Mouse (Mus musculus): ENCODE data around the gene Tnfrsf1a.

The Tnfrsf1a gene

GRCm38 (mm10) chr6:125323547-125323946 is 25.6 kb upstream of the Tnfrsf1a start:
- DNase-seq = no peak

DNA sequence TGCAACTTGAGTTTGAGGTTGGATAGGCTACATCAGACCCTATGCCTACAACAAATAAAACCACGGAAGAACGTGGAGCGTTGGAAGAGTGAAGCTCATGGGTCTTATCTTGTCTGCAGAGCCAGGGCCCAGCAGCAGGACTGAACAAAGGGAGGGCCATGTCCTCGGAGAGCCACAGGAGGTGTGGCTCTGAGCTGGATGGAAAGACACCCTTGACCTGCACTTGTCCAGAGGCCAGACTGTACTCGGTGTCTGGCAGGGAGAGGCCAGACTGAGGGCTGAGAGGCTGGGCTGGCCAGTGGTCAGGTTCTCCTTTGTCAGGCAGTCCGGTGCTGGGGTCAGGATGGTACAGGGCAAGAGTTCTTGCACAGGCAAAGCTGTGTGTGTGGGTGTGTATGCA is 23.8 kb upstream of the Tnfrsf1a start:
- DNase-seq = no peak

DNA sequence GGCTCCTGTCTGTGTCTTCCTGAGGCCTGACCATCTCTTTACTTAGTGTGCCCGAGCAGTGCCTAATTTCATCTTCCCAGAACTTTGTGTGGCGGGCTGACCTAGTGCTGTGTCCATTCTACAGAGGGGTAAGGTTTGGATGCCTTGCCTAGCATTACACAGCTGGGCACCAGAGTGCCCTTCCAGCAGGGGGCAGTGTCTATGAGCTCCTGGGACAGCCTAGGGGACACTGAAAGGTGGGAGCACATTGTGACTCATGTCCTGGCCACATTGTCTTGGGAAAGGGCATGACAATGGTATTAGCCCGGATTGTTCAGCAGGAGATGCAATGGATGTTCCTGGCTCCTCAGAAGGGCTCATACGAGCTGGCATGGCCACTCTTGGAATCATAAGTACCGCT is 20.9 kb upstream of the Tnfrsf1a start:
- peak; percentile 66 for DNase-seq

GRCm38 (mm10) chr6:125330626-125331326 is 18.4 kb upstream of the Tnfrsf1a start:
- DNase-seq = peak; percentile 97

DNA sequence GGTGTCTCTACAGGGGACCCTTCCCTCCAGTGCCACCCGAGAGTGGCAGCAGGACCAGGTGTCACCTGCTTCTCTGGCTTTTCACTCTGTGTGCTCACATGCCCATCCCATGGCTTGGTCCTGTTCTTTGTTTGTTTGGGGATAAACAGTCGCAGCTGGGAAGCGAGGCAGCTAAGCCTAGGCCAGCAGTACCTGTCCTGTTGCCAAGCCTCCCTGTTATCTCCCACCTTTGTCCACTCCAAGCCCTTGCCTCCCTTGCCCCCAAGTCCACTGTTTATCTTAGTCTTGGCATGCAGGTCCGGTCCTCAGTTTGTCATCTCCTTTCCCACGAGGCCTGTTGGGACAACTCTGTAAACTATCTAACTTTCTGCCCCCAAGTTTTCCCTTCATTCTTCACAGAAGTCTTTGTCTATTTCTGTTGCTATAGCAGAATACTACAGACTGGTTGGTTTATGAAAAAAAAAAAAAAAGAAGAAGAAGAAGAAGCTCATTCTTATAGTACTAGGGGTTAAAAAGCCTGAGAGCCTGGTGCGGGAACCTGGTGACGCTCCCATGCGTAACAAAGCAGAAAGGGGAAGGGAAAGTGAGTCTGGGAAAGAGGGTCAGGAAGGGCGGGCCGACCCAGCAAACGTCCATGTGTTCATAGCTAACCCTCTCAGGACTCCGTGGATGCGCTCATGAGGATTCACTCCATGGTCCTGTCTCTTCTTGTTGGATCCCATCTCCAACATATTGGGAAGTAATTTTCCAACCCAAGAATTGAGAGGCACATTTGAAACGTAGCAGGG is 15.9 kb upstream of the Tnfrsf1a start:
- DNase-seq = no peak

DNA sequence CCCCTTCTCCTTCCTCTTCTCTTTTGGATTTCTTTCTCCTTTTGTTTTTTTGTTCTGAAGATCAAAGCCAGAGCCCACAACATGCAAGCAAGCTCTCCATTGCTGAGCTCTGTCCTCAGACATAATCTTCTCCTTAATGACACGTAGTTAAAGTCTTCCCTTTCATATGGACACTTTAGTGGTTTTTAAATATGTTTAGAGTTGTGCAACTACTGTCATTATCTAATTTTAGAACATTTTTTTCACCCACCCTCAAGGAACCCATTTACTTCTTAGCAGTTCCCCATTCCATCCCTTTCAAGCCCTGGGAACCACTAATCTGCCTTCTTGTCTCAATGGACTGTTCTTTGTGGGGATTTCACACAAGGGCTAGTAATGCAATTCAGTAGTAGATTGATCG is 14.8 kb upstream of the Tnfrsf1a start:
- DNase-seq = no peak

- peak; percentile 20 for DNase-seq
These were observed 10.1 kb upstream of the Tnfrsf1a start for GRCm38 (mm10) chr6:125338791-125339660.

DNA sequence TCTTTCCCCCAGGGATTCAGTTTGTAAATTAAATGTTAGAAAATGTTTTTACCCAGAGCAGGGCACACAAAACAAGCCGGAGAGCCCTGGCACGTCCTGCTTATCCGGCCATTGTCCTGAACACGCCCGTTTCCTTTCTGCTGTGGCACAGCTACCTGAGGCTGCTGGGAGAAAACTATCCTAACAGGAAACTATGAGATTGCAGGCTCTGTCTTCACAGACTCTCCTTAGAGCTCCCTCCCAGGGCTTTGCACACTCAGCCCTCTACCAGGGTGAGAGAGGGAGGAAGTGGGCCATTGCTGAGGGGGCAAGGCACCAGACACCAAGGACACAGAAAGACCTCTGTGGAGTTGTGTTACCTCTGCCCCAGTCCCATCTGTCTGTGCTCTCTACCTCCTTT is 8.9 kb upstream of the Tnfrsf1a start:
- DNase-seq = peak; percentile 54

DNA sequence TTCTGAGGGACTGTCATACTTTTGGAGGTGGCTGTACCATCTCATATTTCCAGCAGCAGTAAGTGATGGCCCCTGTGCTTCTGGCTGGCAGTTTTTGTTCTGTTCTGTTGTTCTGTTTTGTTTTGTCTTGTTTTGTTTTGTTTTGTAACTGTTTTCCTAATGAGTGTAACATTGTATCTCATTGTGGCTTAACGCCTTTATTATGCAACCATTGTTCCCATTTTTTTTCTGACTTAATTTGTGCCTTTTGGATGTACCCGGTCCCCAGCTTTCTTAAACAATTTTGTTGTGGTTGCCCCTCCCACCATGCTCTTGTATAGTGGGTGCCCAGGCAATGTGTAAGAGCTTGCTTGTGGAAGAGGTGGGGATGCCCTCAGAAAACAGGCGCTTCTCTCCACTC is 7.0 kb upstream of the Tnfrsf1a start:
- DNase-seq = no peak

DNA sequence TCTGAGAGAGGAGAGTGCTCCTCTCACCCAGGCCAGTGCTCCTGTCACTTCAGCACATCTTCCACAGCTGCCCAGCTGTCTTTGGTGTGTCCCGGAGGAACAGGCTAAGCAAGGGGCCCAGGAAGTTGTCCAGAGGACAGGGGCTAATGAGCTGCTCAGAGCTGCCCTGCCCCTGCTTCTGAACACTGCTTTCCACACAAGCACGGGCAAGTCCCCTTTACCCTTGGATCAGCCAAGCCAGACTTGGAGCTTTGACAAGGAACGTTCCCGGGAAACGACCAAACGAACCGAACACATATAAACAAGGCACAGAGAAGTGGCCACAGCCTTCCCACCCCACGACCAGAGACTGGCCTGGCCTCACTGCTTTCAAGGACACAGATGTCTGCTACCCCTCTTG is 5.1 kb upstream of the Tnfrsf1a start:
- peak; percentile 43 for DNase-seq

GRCm38 (mm10) chr6:125344866-125345265 is 4.3 kb upstream of the Tnfrsf1a start:
- DNase-seq = no peak

GRCm38 (mm10) chr6:125345625-125346024 is 3.5 kb upstream of the Tnfrsf1a start:
- DNase-seq = no peak

GRCm38 (mm10) chr6:125346029-125346428 is 3.1 kb upstream of the Tnfrsf1a start:
- peak; percentile 41 for DNase-seq

DNA sequence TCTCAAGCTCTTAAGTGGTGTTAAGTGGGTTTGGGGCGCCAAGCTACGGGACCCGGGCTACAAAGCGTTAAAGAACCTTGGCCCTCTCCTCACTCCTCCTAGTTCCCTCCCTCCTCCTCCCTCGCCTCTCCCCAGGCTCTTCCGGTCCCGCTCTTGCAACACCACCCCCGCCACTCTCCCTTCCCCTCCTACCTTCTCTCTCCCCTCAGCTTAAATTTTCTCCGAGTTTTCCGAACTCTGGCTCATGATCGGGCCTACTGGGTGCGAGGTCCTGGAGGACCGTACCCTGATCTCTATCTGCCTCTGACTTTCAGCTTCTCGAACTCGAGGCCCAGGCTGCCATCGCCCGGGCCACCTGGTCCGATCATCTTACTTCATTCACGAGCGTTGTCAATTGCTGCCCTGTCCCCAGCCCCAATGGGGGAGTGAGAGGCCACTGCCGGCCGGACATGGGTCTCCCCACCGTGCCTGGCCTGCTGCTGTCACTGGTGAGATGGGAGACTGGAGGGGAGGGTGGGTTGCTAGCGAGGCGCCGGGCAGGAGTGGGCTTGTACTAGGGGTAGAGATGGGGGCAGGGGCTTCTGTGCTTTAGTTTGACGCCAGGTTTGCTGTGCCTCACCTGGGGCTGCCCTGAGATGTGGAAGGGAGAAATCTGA is 541 bp downstream of the Tnfrsf1a start:
- peak; percentile 83 for DNase-seq

- DNase-seq = no peak
These were observed 1.3 kb downstream of the Tnfrsf1a start for GRCm38 (mm10) chr6:125350231-125350994.

GRCm38 (mm10) chr6:125350995-125351324 is 1.8 kb downstream of the Tnfrsf1a start:
- DNase-seq = peak; percentile 43

GRCm38 (mm10) chr6:125351368-125352045 is 2.3 kb downstream of the Tnfrsf1a start:
- DNase-seq = peak; percentile 75

- peak; percentile 12 for DNase-seq
These were observed 2.9 kb downstream of the Tnfrsf1a start for GRCm38 (mm10) chr6:125352046-125352384.

DNA sequence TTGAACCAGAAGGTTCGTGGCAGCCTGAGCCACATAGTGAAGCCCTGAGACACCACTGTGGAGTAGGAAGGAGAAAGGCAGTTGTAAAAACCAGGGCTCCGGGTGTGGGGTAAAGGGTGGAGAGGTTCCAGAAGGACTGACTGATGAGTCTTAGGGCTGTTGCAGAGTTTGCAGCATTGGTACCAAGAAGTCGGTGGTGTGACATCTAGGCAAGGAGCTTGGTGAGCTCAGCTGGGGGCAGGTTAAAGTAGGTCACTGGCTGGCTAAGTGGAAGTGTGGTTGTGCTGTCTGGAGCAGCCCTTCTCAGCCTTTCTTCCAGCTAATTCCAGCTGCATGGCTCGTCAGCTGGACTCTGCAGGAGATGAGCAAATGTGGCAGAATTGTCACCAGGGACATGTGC is 3.6 kb downstream of the Tnfrsf1a start:
- peak; percentile 12 for DNase-seq

GRCm38 (mm10) chr6:125353221-125353620 is 4.1 kb downstream of the Tnfrsf1a start:
- no peak for DNase-seq

DNA sequence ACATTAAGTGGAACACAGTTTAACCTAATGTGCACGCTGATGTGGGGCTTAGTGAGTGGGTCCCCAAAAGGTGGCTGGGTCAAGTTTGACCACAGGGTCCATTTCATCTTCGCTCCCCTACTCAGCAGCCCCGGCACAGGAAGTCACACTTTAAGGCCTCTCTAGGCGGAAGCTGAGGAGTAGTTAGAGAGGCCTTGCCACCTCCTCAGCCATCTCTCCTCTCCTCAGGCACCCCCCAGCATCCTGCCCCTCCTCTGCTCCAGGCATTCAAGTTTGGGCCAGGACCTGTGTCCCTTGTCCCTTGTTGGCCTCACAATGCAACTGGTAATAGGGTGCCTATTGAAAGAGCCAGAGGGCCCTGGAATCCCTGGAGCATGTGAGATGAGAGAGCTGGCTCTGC is 4.5 kb downstream of the Tnfrsf1a start:
- peak; percentile 36 for DNase-seq
